Mouse (Mus musculus) spleen, adult 12 weeks (tissue): ENCODE measurements around the gene Map3k7.

ENCODE experiments used
- DNase-seq: peaks from one replicate; pipeline ENCODE4 v3.0.0; 2022; ENCODE audit warnings: low spot score

The Map3k7 gene

DNA sequence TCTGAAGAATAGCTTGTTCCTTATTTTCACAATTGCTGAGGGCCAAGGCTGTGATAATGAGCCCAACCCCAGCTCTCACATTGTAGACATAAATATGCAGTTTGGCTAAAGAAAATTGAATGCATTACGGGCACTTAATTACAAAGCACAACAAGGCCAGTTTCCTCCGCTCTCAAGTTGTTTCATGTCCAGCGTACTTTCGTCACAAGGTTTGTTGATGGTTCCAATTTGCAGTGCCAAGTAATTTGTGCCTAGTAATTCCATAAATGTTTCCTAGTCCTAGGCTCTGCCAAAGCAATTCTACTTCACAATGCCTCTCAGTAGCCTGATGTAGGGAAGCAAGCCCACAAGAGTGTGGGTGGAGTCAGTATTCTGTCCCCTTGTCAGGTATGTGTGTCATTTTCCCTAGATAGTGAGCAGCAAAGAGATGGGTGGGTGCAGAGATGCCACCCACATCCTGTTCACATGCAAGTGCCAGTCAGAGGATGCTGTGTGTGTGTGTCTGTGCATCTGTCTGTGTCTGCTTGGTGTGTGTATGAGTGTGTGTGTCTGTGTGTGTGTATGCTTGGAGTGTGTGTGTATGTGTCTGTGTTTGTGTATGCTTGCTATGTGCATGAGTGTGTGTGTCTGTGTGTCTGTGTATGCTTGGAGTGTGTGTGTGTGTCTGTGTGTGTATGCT lies 98.6 kb downstream of the Map3k7 start:
- no peak for DNase-seq

DNA sequence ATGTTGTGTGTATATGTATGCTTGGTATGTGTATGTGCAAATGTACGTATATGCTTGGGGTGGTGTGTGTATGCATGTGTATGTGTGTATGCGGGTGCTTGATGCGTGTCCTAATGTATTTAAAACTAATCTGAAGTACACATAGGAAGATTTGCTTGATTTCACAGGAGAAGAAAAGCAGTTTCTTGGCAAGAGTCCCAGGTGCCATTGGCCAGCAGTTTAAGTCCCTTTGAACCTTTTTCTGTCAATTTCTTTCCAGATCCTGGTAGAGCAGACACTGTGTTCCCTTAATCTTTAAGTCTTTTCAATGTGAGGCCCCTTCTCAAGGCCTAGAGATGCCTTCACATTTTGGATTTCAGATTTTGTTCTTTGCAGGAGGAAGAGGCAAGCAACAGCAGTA lies 99.4 kb downstream of the Map3k7 start:
- no peak for DNase-seq
